Mouse (Mus musculus) liver, embryonic 14.5 days (tissue): ENCODE measurements at regions not wholly inside any gene's neighbourhood (a gene's known extent, or its start where the extent isn't known, plus 50 kb on each side); places are given as distances from the start of the nearest gene placed in this dataset.

Source experiments
- CTCF ChIP-seq: IDR thresholded peaks from 2 replicates; pipeline ENCODE4 v1.5.1; 2016; ENCODE audit warnings: antibody characterized with exemption, low read depth, control low read depth
- EP300 ChIP-seq: IDR thresholded peaks from 2 replicates; pipeline ENCODE4 v1.6.1; 2016; ENCODE audit warnings: antibody characterized with exemption, low read depth

- TF ChIP-seq CTCF: no peak
- no peak for TF ChIP-seq EP300
Measured at GRCm38 (mm10) chr4:10235324-10235723, 639.0 kb upstream of the 2610301B20Rik start.
